Comparison of ENCODE assay signal across 17 mouse cellular contexts in genomic region chr7:99160995-99161394, GRCm38 (mm10). TPM values are rescaled to one million over a fixed set of nuclear protein-coding genes. Genes with fewer than 3 reads are reported as not detected.
A peak's percentile ranks its signal among the peaks of the same experiment; 100 is the strongest.
DNase-seq lines count a peak whose midpoint lies in the region; ATAC-seq and TF ChIP-seq lines count a peak whose summit lies in the region.
"Had no signal": no experiment of that assay in that cellular context is flagged by ENCODE, and none has a peak within 500 bp of the region (broad histone marks: within the 10 kb centered on the region; RNA-seq: fewer than 3 reads in every experiment).

No protein-coding gene starts in this region.

- DNase-seq in hindbrain, postnatal 0 days (ENCODE audit: low spot score): no peak
- no peak for DNase-seq in midbrain, embryonic 10.5 days (ENCODE audit: low spot score)
- no peak for DNase-seq in midbrain, postnatal 0 days (ENCODE audit: low spot score)
- no peak for DNase-seq in intestine, embryonic 14.5 days (ENCODE audit: low spot score)
- no peak for DNase-seq in urinary bladder, adult 18-20 months (ENCODE audit: low spot score in 2 of 2)
- DNase-seq: cerebellum, postnatal 10 days; lung, embryonic 14.5 days; lung, postnatal 4 days; right cerebral cortex, postnatal 4 days; thymus, postnatal 36 days had no signal

- no peaks in the 10 kb centered on the region for H3K27me3 ChIP-seq in forebrain, embryonic 12.5 days
- no peaks in the 10 kb centered on the region for H3K27me3 ChIP-seq in forebrain, embryonic 16.5 days (replicated peaks; ENCODE audit: control insufficient read depth, insufficient read depth, low read length)
- no peaks in the 10 kb centered on the region for H3K27me3 ChIP-seq in hindbrain, embryonic 12.5 days
- H3K27me3 ChIP-seq in hindbrain, postnatal 0 days (ENCODE audit: insufficient read depth, low read length): no peaks in the 10 kb centered on the region
- 0 out of 2 replicates have a peak, but pooled peaks cover 3% of the 10 kb centered on the region for H3K27me3 ChIP-seq in midbrain, embryonic 10.5 days (ENCODE audit: low read depth, poor library complexity, severe bottlenecking)
- H3K27me3 ChIP-seq in midbrain, postnatal 0 days (ENCODE audit: insufficient read depth, low read length): no peaks in the 10 kb centered on the region
- no peaks in the 10 kb centered on the region for H3K27me3 ChIP-seq in intestine, embryonic 14.5 days (replicated peaks; ENCODE audit: control insufficient read depth, insufficient read depth, low read length)
- H3K27me3 ChIP-seq: embryonic facial prominence, embryonic 15.5 days; heart, embryonic 15.5 days; limb, embryonic 13.5 days had no signal

- H3K27ac ChIP-seq in forebrain, embryonic 12.5 days: no peak overlapping the region
- no peak overlapping the region for H3K27ac ChIP-seq in forebrain, embryonic 16.5 days (ENCODE audit: low read length)
- 0 out of 2 replicates have a peak overlapping the region, but pooled peaks have one; percentile 30 for H3K27ac ChIP-seq in hindbrain, embryonic 12.5 days
- no peak overlapping the region for H3K27ac ChIP-seq in hindbrain, postnatal 0 days
- peak overlapping the region; percentile 63 for H3K27ac ChIP-seq in midbrain, embryonic 10.5 days (replicated peaks)
- H3K27ac ChIP-seq in midbrain, postnatal 0 days (ENCODE audit: low read depth, low read length): no peak overlapping the region
- H3K27ac ChIP-seq in intestine, embryonic 14.5 days (ENCODE audit: low read depth): no peak overlapping the region
- H3K27ac ChIP-seq: embryonic facial prominence, embryonic 15.5 days; heart, embryonic 15.5 days; limb, embryonic 13.5 days had no signal

- H3K4me2 ChIP-seq in forebrain, embryonic 12.5 days: no peak overlapping the region
- no peak overlapping the region for H3K4me2 ChIP-seq in forebrain, embryonic 16.5 days (ENCODE audit: low read length)
- H3K4me2 ChIP-seq in hindbrain, embryonic 12.5 days (replicated peaks): no peak overlapping the region
- H3K4me2 ChIP-seq in hindbrain, postnatal 0 days (ENCODE audit: low read depth, low read length): no peak overlapping the region
- H3K4me2 ChIP-seq in midbrain, postnatal 0 days (ENCODE audit: low read depth, low read length, poor library complexity, severe bottlenecking): no peak overlapping the region
- no peak overlapping the region for H3K4me2 ChIP-seq in intestine, embryonic 14.5 days (ENCODE audit: low read length)
- H3K4me2 ChIP-seq: embryonic facial prominence, embryonic 15.5 days; heart, embryonic 15.5 days; limb, embryonic 13.5 days; lung, embryonic 14.5 days had no signal

- H3K9ac ChIP-seq in forebrain, embryonic 12.5 days: no peak overlapping the region
- H3K9ac ChIP-seq in forebrain, embryonic 16.5 days (replicated peaks; ENCODE audit: low read depth, low read length): no peak overlapping the region
- no peak overlapping the region for H3K9ac ChIP-seq in hindbrain, embryonic 12.5 days
- no peak overlapping the region for H3K9ac ChIP-seq in hindbrain, postnatal 0 days (replicated peaks; ENCODE audit: low read length)
- H3K9ac ChIP-seq in midbrain, postnatal 0 days (replicated peaks; ENCODE audit: low read length, poor library complexity, severe bottlenecking): no peak overlapping the region
- no peak overlapping the region for H3K9ac ChIP-seq in intestine, embryonic 14.5 days (ENCODE audit: low read length)
- H3K9ac ChIP-seq: embryonic facial prominence, embryonic 15.5 days; heart, embryonic 15.5 days; limb, embryonic 13.5 days; lung, embryonic 14.5 days had no signal

- ATAC-seq in forebrain, embryonic 12.5 days (ENCODE audit: low FRiP score): peak; percentile 45; the same call in 1 of the 2 replicates
- no peak for ATAC-seq in forebrain, embryonic 16.5 days
- ATAC-seq in hindbrain, embryonic 12.5 days (ENCODE audit: low FRiP score): peak; percentile 32
- no peak for ATAC-seq in hindbrain, postnatal 0 days
- no peak for ATAC-seq in midbrain, postnatal 0 days (ENCODE audit: low FRiP score)
- 0 out of 2 replicates have a peak, but pooled peaks have one; percentile 1 for ATAC-seq in intestine, embryonic 14.5 days (replicated peaks; ENCODE audit: low FRiP score, low TSS enrichment, low read depth)

- H3K4me1 ChIP-seq in forebrain, embryonic 12.5 days: peaks cover 5% of the 10 kb centered on the region
- no peaks in the 10 kb centered on the region for H3K4me1 ChIP-seq in forebrain, embryonic 16.5 days (replicated peaks; ENCODE audit: control insufficient read depth, insufficient read depth, low read length)
- peaks cover 14% of the 10 kb centered on the region for H3K4me1 ChIP-seq in hindbrain, embryonic 12.5 days
- H3K4me1 ChIP-seq in hindbrain, postnatal 0 days (ENCODE audit: insufficient read depth, low read length): no peaks in the 10 kb centered on the region
- H3K4me1 ChIP-seq in midbrain, embryonic 10.5 days: peaks cover 33% of the 10 kb centered on the region
- H3K4me1 ChIP-seq in midbrain, postnatal 0 days (ENCODE audit: insufficient read depth, low read length): no peaks in the 10 kb centered on the region
- H3K4me1 ChIP-seq in intestine, embryonic 14.5 days (replicated peaks; ENCODE audit: control insufficient read depth, insufficient read depth, low read length): peaks cover 3% of the 10 kb centered on the region

- no peaks in the 10 kb centered on the region for H3K9me3 ChIP-seq in forebrain, embryonic 12.5 days
- H3K9me3 ChIP-seq in forebrain, embryonic 16.5 days (ENCODE audit: control insufficient read depth, low read length): no peaks in the 10 kb centered on the region
- H3K9me3 ChIP-seq in hindbrain, embryonic 12.5 days (replicated peaks): no peaks in the 10 kb centered on the region
- H3K9me3 ChIP-seq in hindbrain, postnatal 0 days (ENCODE audit: low read length): no peaks in the 10 kb centered on the region
- no peaks in the 10 kb centered on the region for H3K9me3 ChIP-seq in midbrain, embryonic 10.5 days (replicated peaks)
- no peaks in the 10 kb centered on the region for H3K9me3 ChIP-seq in midbrain, postnatal 0 days (ENCODE audit: low read length)
- H3K9me3 ChIP-seq in intestine, embryonic 14.5 days (ENCODE audit: control insufficient read depth, low read length): no peaks in the 10 kb centered on the region
- H3K9me3 ChIP-seq: embryonic facial prominence, embryonic 15.5 days; forebrain, embryonic 10.5 days; heart, embryonic 15.5 days; limb, embryonic 13.5 days had no signal

- TF ChIP-seq CTCF in hindbrain, postnatal 0 days (IDR thresholded peaks at IDR 0.05; ENCODE audit: low read depth): no peak
- no peak for TF ChIP-seq CTCF in midbrain, postnatal 0 days (IDR thresholded peaks at IDR 0.05)

- WGBS in forebrain, embryonic 12.5 days: 85% methylated on average over 7 of the region's 7 CpGs
- 85% methylated on average over 7 of the region's 7 CpGs for WGBS in forebrain, embryonic 16.5 days
- 80% methylated on average over 7 of the region's 7 CpGs for whole genome bisulfite sequencing in hindbrain, embryonic 12.5 days
- WGBS in hindbrain, postnatal 0 days: 69% methylated on average over 7 of the region's 7 CpGs
- WGBS in midbrain, embryonic 10.5 days: 83% methylated on average over 7 of the region's 7 CpGs
- WGBS in midbrain, postnatal 0 days: 72% methylated on average over 7 of the region's 7 CpGs
- 72% methylated on average over 7 of the region's 7 CpGs for WGBS in intestine, embryonic 14.5 days

- H3K4me3 ChIP-seq in forebrain, embryonic 12.5 days (replicated peaks): no peak overlapping the region
- no peak overlapping the region for H3K4me3 ChIP-seq in forebrain, embryonic 16.5 days (replicated peaks; ENCODE audit: low read length)
- H3K4me3 ChIP-seq in hindbrain, embryonic 12.5 days: no peak overlapping the region
- no peak overlapping the region for H3K4me3 ChIP-seq in hindbrain, postnatal 0 days (ENCODE audit: low read length)
- no peak overlapping the region for H3K4me3 ChIP-seq in midbrain, embryonic 10.5 days
- H3K4me3 ChIP-seq in midbrain, postnatal 0 days (ENCODE audit: low read depth, low read length): no peak overlapping the region
- H3K4me3 ChIP-seq in intestine, embryonic 14.5 days (ENCODE audit: low read depth, low read length): no peak overlapping the region
- H3K4me3 ChIP-seq: embryonic facial prominence, embryonic 15.5 days; forebrain, embryonic 10.5 days; heart, embryonic 15.5 days; limb, embryonic 13.5 days had no signal

- H3K36me3 ChIP-seq in forebrain, embryonic 12.5 days (replicated peaks): no peaks in the 10 kb centered on the region
- H3K36me3 ChIP-seq in forebrain, embryonic 16.5 days (ENCODE audit: control insufficient read depth, insufficient read depth): no peaks in the 10 kb centered on the region
- H3K36me3 ChIP-seq in hindbrain, embryonic 12.5 days: no peaks in the 10 kb centered on the region
- H3K36me3 ChIP-seq in hindbrain, postnatal 0 days (ENCODE audit: insufficient read depth, low read length): no peaks in the 10 kb centered on the region
- no peaks in the 10 kb centered on the region; the same call in 1 of the 2 replicates for H3K36me3 ChIP-seq in midbrain, embryonic 10.5 days
- H3K36me3 ChIP-seq in midbrain, postnatal 0 days (ENCODE audit: insufficient read depth, low read length): no peaks in the 10 kb centered on the region
- no peaks in the 10 kb centered on the region for H3K36me3 ChIP-seq in intestine, embryonic 14.5 days (ENCODE audit: control insufficient read depth, insufficient read depth, low read length)
- H3K36me3 ChIP-seq: embryonic facial prominence, embryonic 15.5 days; forebrain, embryonic 10.5 days; heart, embryonic 15.5 days; limb, embryonic 13.5 days had no signal

RNA-seq across cellular contexts. Expression of gene Uvrag, which starts 20.1 kb away (rescaled TPM):
- 14.8 and 16.1 TPM in 2 replicates for polyA plus RNA-seq in forebrain, embryonic 12.5 days (2016; fragmentation: Nextera tagmentation; extraction: Ambion mirVana)
- polyA plus RNA-seq in forebrain, embryonic 16.5 days (2015; fragmentation: Nextera tagmentation; extraction: Ambion mirVana): 18.3 and 19.4 TPM in 2 replicates
- polyA plus RNA-seq in hindbrain, embryonic 12.5 days (2016; fragmentation: Nextera tagmentation; extraction: Ambion mirVana): 16.6 and 17.7 TPM in 2 replicates
- total RNA-seq in hindbrain, postnatal 0 days (2014; rRNA removed): 17.9 and 36.7 TPM in 2 replicates
- 16.5 and 17.1 TPM in 2 replicates for polyA plus RNA-seq in hindbrain, postnatal 0 days (2015; fragmentation: Nextera tagmentation; extraction: Ambion mirVana)
- 9.7 and 10.0 TPM in 2 replicates for polyA plus RNA-seq in midbrain, embryonic 10.5 days (2016; fragmentation: Nextera tagmentation; extraction: Ambion mirVana)
- 23.3 and 26.3 TPM in 2 replicates for total RNA-seq in midbrain, postnatal 0 days (2014; rRNA removed)
- 13.5 and 19.8 TPM in 2 replicates for polyA plus RNA-seq in midbrain, postnatal 0 days (2015; fragmentation: Nextera tagmentation; extraction: Ambion mirVana)
- 23.2 and 25.8 TPM in 2 replicates for polyA plus RNA-seq in intestine, embryonic 14.5 days (2014; fragmentation: Nextera tagmentation; extraction: Ambion mirVana)

RNA-seq across cellular contexts. Expression of gene Dgat2, which starts 21.5 kb away (rescaled TPM):
- polyA plus RNA-seq in forebrain, embryonic 12.5 days (2016; fragmentation: Nextera tagmentation; extraction: Ambion mirVana): 8.4 and 8.6 TPM in 2 replicates
- polyA plus RNA-seq in forebrain, embryonic 16.5 days (2015; fragmentation: Nextera tagmentation; extraction: Ambion mirVana): 16.1 and 18.5 TPM in 2 replicates
- 11.6 and 12.8 TPM in 2 replicates for polyA plus RNA-seq in hindbrain, embryonic 12.5 days (2016; fragmentation: Nextera tagmentation; extraction: Ambion mirVana)
- total RNA-seq in hindbrain, postnatal 0 days (2014; rRNA removed): 37.8 TPM in 2 replicates
- 28.3 and 29.9 TPM in 2 replicates for polyA plus RNA-seq in hindbrain, postnatal 0 days (2015; fragmentation: Nextera tagmentation; extraction: Ambion mirVana)
- 10.9 and 13.6 TPM in 2 replicates for polyA plus RNA-seq in midbrain, embryonic 10.5 days (2016; fragmentation: Nextera tagmentation; extraction: Ambion mirVana)
- 34.5 and 35.3 TPM in 2 replicates for total RNA-seq in midbrain, postnatal 0 days (2014; rRNA removed)
- 32.0 and 33.1 TPM in 2 replicates for polyA plus RNA-seq in midbrain, postnatal 0 days (2015; fragmentation: Nextera tagmentation; extraction: Ambion mirVana)
- polyA plus RNA-seq in intestine, embryonic 14.5 days (2014; fragmentation: Nextera tagmentation; extraction: Ambion mirVana): 40.8 and 44.2 TPM in 2 replicates

Comparison
In these comparisons a context has a peak if more than half of its experiments do, and no peak if none do; other contexts are left out.
1. ATAC-seq: peak in forebrain, embryonic 12.5 days (single experiment), hindbrain, embryonic 12.5 days (single experiment) and intestine, embryonic 14.5 days (single experiment); none in forebrain, embryonic 16.5 days (single experiment), hindbrain, postnatal 0 days (single experiment) and midbrain, postnatal 0 days (single experiment).
2. H3K27ac ChIP-seq: peak in hindbrain, embryonic 12.5 days (single experiment) and midbrain, embryonic 10.5 days (single experiment); none in forebrain, embryonic 12.5 days (single experiment), forebrain, embryonic 16.5 days (single experiment), hindbrain, postnatal 0 days (single experiment), midbrain, postnatal 0 days (single experiment) and intestine, embryonic 14.5 days (single experiment).